Mouse (Mus musculus) hematopoietic stem cell, adult 5-6 weeks (primary cell): ENCODE data around the gene Tstd2. TPM values are rescaled to one million over a fixed set of nuclear protein-coding genes. Genes with fewer than 3 reads are reported as not detected.
A peak's percentile ranks its signal among the peaks of the same experiment; 100 is the strongest.

Experiments
- ATAC-seq, 2 experiments: fragments of 125-278 bp in 1 of 2; replicated peaks in 1 of 2; 2 replicates each; pipeline ENCODE4 v1.8.0; 2016 to 2017; ENCODE audit warnings: inconsistent platforms in 2 of 2, mild to moderate bottlenecking in 2 of 2, moderate number of reproducible peaks in 2 of 2, low read depth in 1 of 2, moderate TSS enrichment in 1 of 2; ENCODE audit not compliant: low FRiP score in 2 of 2, poor library complexity in 2 of 2, severe bottlenecking in 2 of 2, insufficient read depth in 1 of 2, low TSS enrichment in 1 of 2
- total RNA-seq: library from RNA; stranded (forward); fragments of 172-1452, 232-1000 nt; gene quantifications from 2 replicates; pipeline ENCODE4 v1.2.3, GENCODE M21; 2017

Tstd2 gene
- 24.7 and 29.0 TPM in 2 replicates for total RNA-seq

- ATAC-seq = peak; percentile 82 to 91
Observed at GRCm38 (mm10) chr4:46138287-46139222, at the start of gene Tstd2, which contains the start of gene Ncbp1. Gene Tstd2 (minus strand): TSS chr4:46138694. Gene Ncbp1 (plus strand): TSS chr4:46138613.

- no peak for ATAC-seq
Observed at GRCm38 (mm10) chr4:46186466-46186865, 48.0 kb upstream of the Tstd2 start.

GRCm38 (mm10) chr4:46185890-46186289 lies 47.4 kb upstream of the Tstd2 start:
- no peak for ATAC-seq

GRCm38 (mm10) chr4:46185423-46185822 lies 46.9 kb upstream of the Tstd2 start:
- no peak for ATAC-seq

GRCm38 (mm10) chr4:46182181-46182580 lies 43.7 kb upstream of the Tstd2 start:
- ATAC-seq = no peak

GRCm38 (mm10) chr4:46181168-46181567 lies 42.7 kb upstream of the Tstd2 start:
- no peak for ATAC-seq

- ATAC-seq = no peak
Observed at GRCm38 (mm10) chr4:46177496-46177895, 39.0 kb upstream of the Tstd2 start.

GRCm38 (mm10) chr4:46177018-46177417 lies 38.5 kb upstream of the Tstd2 start:
- no peak for ATAC-seq

- no peak for ATAC-seq
Observed at GRCm38 (mm10) chr4:46176313-46176712, 37.8 kb upstream of the Tstd2 start.

GRCm38 (mm10) chr4:46171761-46172160 lies 33.3 kb upstream of the Tstd2 start:
- no peak for ATAC-seq

- peak in 1 of 2 experiments; percentile 36; a peak in 1 of 4 replicates for ATAC-seq
Observed at GRCm38 (mm10) chr4:46165831-46166230, 27.3 kb upstream of the Tstd2 start.

- ATAC-seq = peak; percentile 27 to 70; a peak in 2 of 4 replicates
Observed at GRCm38 (mm10) chr4:46164027-46164426, 25.5 kb upstream of the Tstd2 start.

- ATAC-seq = no peak
Observed at GRCm38 (mm10) chr4:46151903-46152544, 13.5 kb upstream of the Tstd2 start.

- ATAC-seq = no peak
Observed at GRCm38 (mm10) chr4:46146881-46147280, 8.4 kb upstream of the Tstd2 start.

- no peak for ATAC-seq
Observed at GRCm38 (mm10) chr4:46144323-46144722, 5.8 kb upstream of the Tstd2 start.

- peak; percentile 9 to 17; a peak in 3 of 4 replicates for ATAC-seq
Observed at GRCm38 (mm10) chr4:46137629-46138286, 736 bp downstream of the Tstd2 start.

GRCm38 (mm10) chr4:46131791-46132190 lies 6.7 kb downstream of the Tstd2 start:
- ATAC-seq = no peak

GRCm38 (mm10) chr4:46130221-46130620 lies 8.3 kb downstream of the Tstd2 start:
- peak in 1 of 2 experiments; percentile 48; a peak in 1 of 4 replicates for ATAC-seq
